Mouse (Mus musculus): ENCODE results near the gene Vmn2r67.
"Not testable (repeated sequence)": the region's sequence is repeated elsewhere in the genome, so short reads cannot be mapped to it uniquely, and the experiment has no call there.

Gene Vmn2r67

GRCm38 (mm10) chr7:85155898-85156297 is at the start of gene Vmn2r67:
Gene Vmn2r67 (minus strand): TSS chr7:85155998.
- no peak for DNase-seq

- not testable (repeated sequence) for DNase-seq
These were observed 51.3 kb downstream of the Vmn2r67 start for GRCm38 (mm10) chr7:85104531-85104930.

Measured in lung, postnatal 4 days (tissue).